Mouse (Mus musculus) left cerebral cortex, adult 11 months (tissue): ENCODE data around the gene Yeats4.
A peak's percentile ranks its signal among the peaks of the same experiment; 100 is the strongest.
"Not testable (repeated sequence)": the region's sequence is repeated elsewhere in the genome, so short reads cannot be mapped to it uniquely, and the experiment has no call there.

Experiments
- DNase-seq: peaks from one replicate; pipeline ENCODE4 v3.0.0; 2022; ENCODE audit warnings: low spot score

Yeats4 gene

GRCm38 (mm10) chr10:117224102-117224990 lies at the start of gene Yeats4:
Gene Yeats4, minus strand, starts transcription at chr10:117224507.
- DNase-seq, result peak; percentile 95

GRCm38 (mm10) chr10:117272023-117272422 lies 47.7 kb upstream of the Yeats4 start:
- DNase-seq, result no peak

DNA sequence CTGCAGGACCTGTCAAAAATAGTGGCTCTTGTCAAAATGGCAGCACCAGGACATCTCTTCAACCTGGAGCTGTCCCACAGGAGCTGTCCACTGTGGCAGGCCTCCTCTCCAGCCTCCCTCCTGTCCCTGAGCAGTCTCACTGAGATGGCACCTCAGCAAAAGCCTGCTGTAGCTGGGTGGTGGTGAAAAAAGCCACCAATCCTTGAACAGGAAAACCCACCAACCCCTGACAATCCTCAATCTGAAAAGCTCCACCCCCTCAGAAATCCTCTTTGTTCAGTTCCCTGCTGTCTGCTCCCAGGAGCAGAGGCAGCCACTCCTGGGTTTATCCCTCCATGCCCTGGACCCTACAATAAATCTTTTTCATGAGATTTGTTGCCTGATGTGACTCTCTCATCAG lies 35.6 kb upstream of the Yeats4 start:
- DNase-seq, result no peak

- DNase-seq, result no peak
Measured at GRCm38 (mm10) chr10:117238603-117239002, 14.3 kb upstream of the Yeats4 start, which contains the start of gene 9530003J23Rik. Gene 9530003J23Rik, minus strand, starts transcription at chr10:117238703.

GRCm38 (mm10) chr10:117235866-117236265 lies 11.6 kb upstream of the Yeats4 start:
- DNase-seq, result no peak

- no peak for DNase-seq
Measured at GRCm38 (mm10) chr10:117234825-117235224, 10.5 kb upstream of the Yeats4 start.

GRCm38 (mm10) chr10:117229826-117230225 lies 5.5 kb upstream of the Yeats4 start:
- DNase-seq, result no peak

GRCm38 (mm10) chr10:117226002-117226401 lies 1.7 kb upstream of the Yeats4 start:
- no peak for DNase-seq

GRCm38 (mm10) chr10:117225094-117225493 lies 787 bp upstream of the Yeats4 start:
- DNase-seq, result no peak

DNA sequence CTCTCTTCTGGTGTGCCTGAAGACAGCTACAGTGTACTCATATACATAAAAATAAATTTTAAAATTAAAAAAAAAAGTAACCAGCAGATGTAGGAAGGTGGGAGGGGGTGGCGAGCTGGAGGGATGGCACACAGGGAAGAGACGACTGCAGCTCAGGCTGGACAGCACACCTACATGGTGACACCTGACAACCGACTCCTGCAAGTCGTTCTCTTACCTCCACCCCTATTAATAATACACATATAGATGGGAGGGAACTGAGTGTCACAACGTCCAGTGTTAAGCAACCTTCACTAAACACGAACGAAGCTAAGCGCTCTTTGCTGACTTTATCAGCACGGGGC lies 577 bp downstream of the Yeats4 start:
- no peak for DNase-seq

DNA sequence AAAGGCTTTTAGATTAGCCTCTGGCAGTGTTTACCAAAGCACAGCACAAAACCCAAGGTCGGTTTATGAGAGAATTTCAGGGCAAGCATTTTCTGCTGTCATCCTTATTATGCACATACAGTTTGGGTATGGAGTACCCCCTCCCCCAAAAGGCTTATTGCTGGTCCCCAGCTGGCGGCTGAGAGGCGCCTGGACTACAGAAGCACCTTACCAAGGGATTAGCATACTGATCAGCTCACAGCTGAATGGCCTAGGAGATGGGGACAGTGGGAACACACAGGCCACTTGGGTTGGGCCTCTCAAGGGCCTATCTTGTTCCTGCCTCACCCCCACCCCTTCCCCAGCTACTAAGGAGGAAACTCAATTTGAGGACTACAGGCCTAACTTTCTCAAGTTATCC lies 1.5 kb downstream of the Yeats4 start:
- DNase-seq, result no peak

DNA sequence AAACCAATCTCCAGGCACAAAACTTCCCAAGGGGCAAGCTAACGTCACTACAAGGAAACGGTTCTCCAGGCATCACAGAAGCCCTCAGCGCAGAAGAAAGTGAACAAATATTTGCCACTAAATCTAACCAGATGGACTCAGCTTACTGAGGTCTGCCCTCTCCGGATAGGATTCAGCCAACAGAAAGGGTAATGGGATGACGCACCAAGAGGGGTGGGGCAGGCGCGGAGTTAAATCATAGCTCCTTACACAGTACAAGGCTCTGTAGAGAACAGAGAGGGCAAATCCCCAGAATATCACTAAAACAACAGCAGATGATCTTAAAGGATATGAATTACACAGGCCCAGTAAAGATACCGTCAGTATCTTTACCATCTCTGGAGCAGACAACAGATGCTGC lies 6.0 kb downstream of the Yeats4 start:
- no peak for DNase-seq

- DNase-seq, result no peak
Measured at GRCm38 (mm10) chr10:117217246-117217840, 7.0 kb downstream of the Yeats4 start.

GRCm38 (mm10) chr10:117216793-117217192 lies 7.5 kb downstream of the Yeats4 start:
- no peak for DNase-seq

DNA sequence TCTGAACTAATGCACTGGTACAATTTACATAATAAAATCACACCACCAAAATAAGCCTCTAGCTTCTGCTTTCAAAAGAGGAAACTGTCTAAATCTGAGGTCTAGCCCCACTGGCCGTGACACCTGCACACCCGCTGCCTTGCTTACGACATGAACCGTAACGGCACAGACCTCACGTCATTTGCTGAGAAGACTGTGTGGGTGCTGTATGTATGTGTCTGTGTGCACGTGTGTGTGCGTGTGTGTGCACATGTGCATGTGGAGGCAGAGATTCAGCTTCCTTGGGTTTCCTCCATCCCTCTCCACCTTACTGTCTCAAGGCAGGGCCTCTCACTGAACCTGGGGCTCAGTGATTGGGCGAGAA lies 8.2 kb downstream of the Yeats4 start:
- DNase-seq, result no peak

GRCm38 (mm10) chr10:117215409-117216131 lies 8.7 kb downstream of the Yeats4 start:
- DNase-seq, result no peak

- no peak for DNase-seq
Measured at GRCm38 (mm10) chr10:117211023-117211422, 13.3 kb downstream of the Yeats4 start.

DNA sequence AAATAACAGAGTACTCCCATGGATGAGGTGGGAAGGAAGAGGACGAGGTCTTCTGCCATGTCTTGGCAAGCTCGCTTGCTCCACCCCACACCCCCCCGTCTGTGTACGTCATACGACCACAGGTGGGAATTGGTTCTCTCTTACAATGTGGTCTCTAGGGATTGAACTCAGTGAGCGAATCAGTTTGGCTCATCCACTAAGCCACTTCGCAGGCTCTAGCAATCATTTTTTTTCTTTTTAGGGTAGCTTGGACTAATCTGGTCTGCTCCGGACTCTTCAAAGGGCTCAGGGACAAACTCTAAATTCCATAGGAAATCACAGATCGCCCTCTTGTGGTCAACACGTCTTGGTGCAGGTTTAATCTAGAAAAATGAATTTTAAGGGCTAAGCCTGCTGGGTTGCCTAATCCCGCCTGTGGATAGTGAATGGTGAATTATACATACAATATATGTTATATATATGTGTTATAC lies 14.8 kb downstream of the Yeats4 start:
- no peak for DNase-seq

DNA sequence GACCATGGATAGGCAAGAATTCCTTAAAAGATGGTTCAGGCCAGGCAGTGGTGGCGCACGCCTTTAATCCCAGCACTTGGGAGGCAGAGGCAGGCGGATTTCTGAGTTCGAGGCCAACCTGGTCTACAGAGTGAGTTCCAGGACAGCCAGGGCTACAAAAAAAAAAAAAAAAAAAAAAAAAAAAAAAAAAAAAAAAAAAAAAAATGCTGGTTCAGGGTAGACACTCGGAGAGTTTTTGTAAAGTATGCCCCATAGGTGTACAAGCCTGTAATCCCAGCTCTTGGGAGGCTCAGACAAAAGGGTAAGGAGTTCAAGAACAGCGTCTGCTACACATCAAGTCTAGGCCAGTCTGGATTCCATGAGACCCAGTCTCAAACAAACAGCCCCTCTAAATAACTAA lies 15.5 kb downstream of the Yeats4 start:
- DNase-seq, result not testable (repeated sequence)

DNA sequence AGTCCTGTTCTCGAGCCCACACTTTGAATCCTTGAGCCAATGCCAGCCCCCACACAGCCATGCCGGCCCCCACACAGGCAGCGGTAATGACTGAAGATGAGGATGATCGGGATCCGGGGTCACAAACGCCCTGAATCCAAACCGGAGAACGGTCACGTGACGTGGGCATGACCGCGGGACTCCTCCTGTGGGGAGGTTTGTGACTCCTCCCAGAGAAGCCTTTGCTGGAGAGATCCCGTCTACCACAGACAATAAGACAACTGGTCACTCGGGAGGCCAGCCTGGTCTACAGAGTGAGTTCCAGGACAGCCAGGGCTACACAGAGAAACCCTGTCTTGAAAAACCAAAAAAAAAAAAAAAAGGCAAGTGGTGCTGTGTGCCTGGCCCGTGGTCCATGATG lies 16.1 kb downstream of the Yeats4 start:
- no peak for DNase-seq

GRCm38 (mm10) chr10:117206070-117206469 lies 18.2 kb downstream of the Yeats4 start:
- DNase-seq, result no peak

DNA sequence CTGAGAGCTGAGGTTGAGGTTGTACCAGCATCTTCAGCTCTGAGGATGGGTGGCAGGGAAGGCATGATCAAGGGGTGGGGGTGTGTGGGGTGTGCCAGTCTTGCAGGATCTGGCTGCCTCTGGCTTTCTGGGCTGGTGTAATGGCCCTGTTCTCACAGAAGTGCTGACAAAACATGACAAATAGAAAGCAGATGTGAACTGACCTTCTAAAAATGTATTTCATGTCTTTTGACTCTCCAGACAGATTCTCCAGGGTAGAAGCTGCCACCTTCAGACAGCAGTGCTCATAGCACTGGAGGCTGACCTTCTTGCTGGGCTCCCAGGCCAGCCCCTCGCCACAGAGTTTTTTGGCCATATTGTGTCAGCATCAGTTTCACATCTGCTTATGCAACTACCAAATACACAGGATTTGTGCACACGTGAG lies 20.7 kb downstream of the Yeats4 start:
- no peak for DNase-seq
